Mouse (Mus musculus) embryonic facial prominence, embryonic 10.5 days (tissue): ENCODE results near the gene Srd5a3. TPM values are rescaled to one million over a fixed set of nuclear protein-coding genes. Genes with fewer than 3 reads are reported as not detected.
"Not testable (repeated sequence)": the region's sequence is repeated elsewhere in the genome, so short reads cannot be mapped to it uniquely, and the experiment has no call there.

Experiments
- DNase-seq: peaks from one replicate; pipeline ENCODE4 v3.0.0-alpha.2; 2017; ENCODE audit warnings: low spot score
- H3K27ac ChIP-seq: fragments of 300-500 bp; sonication (generic); replicated peaks from 2 replicates; pipeline ENCODE4 v1.5.1; 2016; ENCODE audit warnings: mild to moderate bottlenecking
- H3K27me3 ChIP-seq: fragments of 300-500 bp; sonication (generic); replicated peaks from 2 replicates; pipeline ENCODE4 v1.6.1; 2016; ENCODE audit warnings: low read depth, mild to moderate bottlenecking; ENCODE audit not compliant: poor library complexity, severe bottlenecking
- H3K36me3 ChIP-seq: fragments of 300-500 bp; sonication (generic); replicated peaks from 2 replicates; pipeline ENCODE4 v1.6.1; 2016; ENCODE audit warnings: mild to moderate bottlenecking, moderate library complexity
- H3K4me1 ChIP-seq: fragments of 300-500 bp; sonication (generic); 2 replicates; pipeline ENCODE4 v1.6.1; 2016
- H3K4me3 ChIP-seq: fragments of 300-500 bp; sonication (generic); 2 replicates; pipeline ENCODE4 v1.5.1; 2016; ENCODE audit warnings: mild to moderate bottlenecking, moderate library complexity
- H3K9me3 ChIP-seq: fragments of 300-500 bp; sonication (generic); 2 replicates; pipeline ENCODE4 v1.6.1; 2016; ENCODE audit warnings: mild to moderate bottlenecking
- WGBS: fragments of 180-500 bp; shearing (Covaris S2); methylation state at CpG from one replicate; pipeline ENCODE4 v1.1.7; 2016; 5-methylcytosine and 5-hydroxymethylcytosine counted together
- polyA plus RNA-seq: library from polyadenylated mRNA; unstranded; fragments of >200 nt; fragmentation: Nextera tagmentation; extraction: Ambion mirVana; gene quantifications from 2 replicates; pipeline ENCODE4 v1.2.1, GENCODE M21; 2016

Srd5a3 gene
- polyA plus RNA-seq = 25.1 and 26.2 TPM in 2 replicates

DNA sequence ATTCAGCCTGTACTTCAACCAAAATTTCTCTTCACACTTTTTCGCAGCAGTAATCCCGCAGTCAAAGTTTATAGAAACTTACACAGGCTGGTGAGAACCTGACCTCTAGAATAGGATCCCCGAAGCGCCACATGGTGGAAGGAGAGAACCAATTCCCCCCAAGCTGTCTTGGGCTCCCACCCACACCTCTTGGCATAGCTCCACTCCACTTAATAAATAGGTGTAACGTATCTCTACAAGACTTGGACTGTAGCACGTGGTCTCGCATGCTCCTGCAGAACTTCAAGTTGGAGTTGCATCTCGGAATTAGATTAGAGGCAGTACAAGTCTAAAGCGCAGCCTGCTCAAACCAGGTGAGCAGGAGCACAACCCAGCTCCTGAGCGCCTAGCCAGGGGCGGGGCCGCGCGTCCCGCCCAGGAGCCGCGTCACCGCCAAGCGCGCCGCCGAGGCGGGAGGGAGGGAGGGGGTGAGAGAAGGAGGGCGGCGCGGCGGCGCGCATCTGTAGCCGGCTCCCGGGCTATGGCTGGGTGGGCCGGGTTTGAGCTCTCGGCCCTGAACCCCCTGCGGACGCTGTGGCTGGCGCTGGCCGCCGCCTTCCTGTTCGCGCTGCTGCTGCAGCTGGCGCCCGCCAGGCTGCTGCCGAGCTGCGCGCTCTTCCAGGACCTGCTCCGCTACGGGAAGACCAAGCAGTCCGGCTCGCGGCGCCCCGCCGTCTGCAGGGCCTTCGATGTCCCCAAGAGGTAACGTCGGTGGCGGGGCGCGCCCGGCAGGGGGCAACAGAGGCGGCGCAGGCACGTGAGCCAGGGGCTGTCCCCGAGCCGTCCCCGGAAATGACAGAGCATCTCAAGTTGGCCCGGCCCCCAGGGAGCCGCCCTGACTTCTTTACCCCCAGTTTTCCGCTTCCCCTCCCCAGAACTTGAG is at the start of gene Srd5a3:
TSS of gene Srd5a3 (plus strand) at position 464 of the 922 bp plus-strand sequence.
- Histone ChIP-seq H3K27me3 (no peaks in the 10 kb centered on the region), H3K27ac (peak within 1 kb of the TSS; percentile 97), H3K4me1 (peaks cover 15% of the 10 kb centered on the region), H3K9me3 (no peaks in the 10 kb centered on the region), H3K4me3 (peak within 1 kb of the TSS; percentile 77), H3K36me3 (no peaks in the 10 kb centered on the region)
- WGBS = under 1% methylated on average over 69 of the region's 69 CpGs
- peak; percentile 96 for DNase-seq

DNA sequence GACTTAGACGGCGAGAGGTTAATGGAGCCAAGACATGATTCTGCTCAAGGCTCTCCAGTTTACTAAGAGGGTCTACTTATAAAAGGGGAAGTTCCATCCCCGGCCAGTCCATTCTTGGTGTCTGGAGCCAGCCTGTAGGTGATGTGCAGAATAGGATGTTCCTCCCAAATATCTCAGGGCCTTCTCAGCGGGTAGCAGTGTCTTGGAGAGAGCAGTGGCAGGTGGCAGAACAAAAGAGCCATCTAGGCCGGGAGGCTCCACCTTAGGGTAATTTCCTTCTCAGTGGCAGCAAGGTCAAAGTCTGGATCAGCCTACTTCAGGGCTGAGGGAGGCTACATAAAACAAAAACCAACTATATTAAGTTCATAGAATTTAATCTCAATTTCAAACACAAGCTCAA is 36.3 kb upstream of the Srd5a3 start:
- H3K4me3 ChIP-seq, DNase-seq, H3K36me3 ChIP-seq, H3K27ac ChIP-seq, H3K9me3 ChIP-seq, H3K4me1 ChIP-seq, H3K27me3 ChIP-seq: not testable (repeated sequence)
- WGBS = 81% methylated on average over 5 of the region's 5 CpGs

- no peak for DNase-seq
- H3K4me3 ChIP-seq = no peak overlapping the region
- no peak overlapping the region for H3K27ac ChIP-seq
- H3K36me3 ChIP-seq = no peaks in the 10 kb centered on the region
- H3K4me1 ChIP-seq = no peaks in the 10 kb centered on the region
- 82% methylated on average over 5 of the region's 5 CpGs for WGBS
- H3K27me3 ChIP-seq = no peaks in the 10 kb centered on the region
- no peaks in the 10 kb centered on the region for H3K9me3 ChIP-seq
Observed at GRCm38 (mm10) chr5:76107306-76107705, 32.8 kb upstream of the Srd5a3 start.

GRCm38 (mm10) chr5:76108496-76108895 is 31.6 kb upstream of the Srd5a3 start:
- no peaks in the 10 kb centered on the region for H3K4me1 ChIP-seq
- no peaks in the 10 kb centered on the region for H3K36me3 ChIP-seq
- H3K27ac ChIP-seq = no peak overlapping the region
- DNase-seq = no peak
- WGBS = 85% methylated on average over 3 of the region's 3 CpGs
- no peaks in the 10 kb centered on the region for H3K9me3 ChIP-seq
- no peaks in the 10 kb centered on the region for H3K27me3 ChIP-seq
- no peak overlapping the region for H3K4me3 ChIP-seq

- no peak for DNase-seq
- no peak overlapping the region for H3K4me3 ChIP-seq
- no peaks in the 10 kb centered on the region for H3K27me3 ChIP-seq
- H3K9me3 ChIP-seq = no peaks in the 10 kb centered on the region
- no peak overlapping the region for H3K27ac ChIP-seq
- no peaks in the 10 kb centered on the region for H3K4me1 ChIP-seq
- H3K36me3 ChIP-seq = no peaks in the 10 kb centered on the region
- 88% methylated on average over 3 of the region's 3 CpGs for WGBS
Observed at GRCm38 (mm10) chr5:76111173-76111572, 28.9 kb upstream of the Srd5a3 start.

GRCm38 (mm10) chr5:76112016-76112415 is 28.1 kb upstream of the Srd5a3 start:
- Histone ChIP-seq H3K4me1 (0 out of 2 replicates have a peak, but pooled peaks cover 4% of the 10 kb centered on the region), H3K4me3 (no peak overlapping the region), H3K36me3 (no peaks in the 10 kb centered on the region), H3K9me3 (no peaks in the 10 kb centered on the region), H3K27me3 (no peaks in the 10 kb centered on the region), H3K27ac (no peak overlapping the region)
- WGBS = 83% methylated on average over 4 of the region's 4 CpGs
- no peak for DNase-seq

DNA sequence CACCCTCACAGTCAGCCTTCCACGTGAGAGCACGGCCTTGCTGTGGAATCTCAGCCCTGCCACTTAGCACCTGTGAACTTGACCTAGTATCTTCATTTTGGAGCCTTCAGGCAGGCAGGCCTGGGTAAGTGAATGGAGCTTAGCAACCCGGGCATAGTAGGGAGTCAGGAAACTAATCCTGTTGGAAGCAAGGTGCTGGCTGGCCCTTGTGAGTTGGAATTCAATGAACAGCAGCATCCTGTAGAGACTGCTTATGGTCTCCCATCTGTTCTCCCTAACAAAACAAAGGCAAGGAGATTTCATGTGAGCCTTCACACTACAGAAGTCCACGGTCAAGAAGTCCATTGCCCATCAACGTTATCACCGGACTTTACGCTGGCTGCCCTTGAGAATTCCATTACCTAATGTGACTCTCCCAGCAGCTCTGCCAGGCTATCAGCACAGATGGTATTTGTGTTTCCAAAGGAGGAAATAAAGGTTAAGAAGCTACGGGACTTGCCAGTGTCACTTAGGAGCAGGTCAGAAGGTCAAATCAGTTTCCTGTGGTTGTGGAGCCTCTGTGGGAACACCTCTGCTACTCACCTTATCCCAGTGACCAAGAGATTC is 24.5 kb upstream of the Srd5a3 start:
- Histone ChIP-seq H3K4me1 (0 out of 2 replicates have a peak, but pooled peaks cover 4% of the 10 kb centered on the region), H3K27me3 (no peaks in the 10 kb centered on the region), H3K36me3 (no peaks in the 10 kb centered on the region), H3K4me3 (no peak overlapping the region), H3K27ac (no peak overlapping the region), H3K9me3 (no peaks in the 10 kb centered on the region)
- DNase-seq = no peak
- WGBS = 71% methylated on average over 8 of the region's 8 CpGs

GRCm38 (mm10) chr5:76118441-76118840 is 21.6 kb upstream of the Srd5a3 start:
- H3K4me1 ChIP-seq = 0 out of 2 replicates have a peak, but pooled peaks cover 4% of the 10 kb centered on the region
- no peaks in the 10 kb centered on the region for H3K27me3 ChIP-seq
- no peak overlapping the region for H3K27ac ChIP-seq
- DNase-seq = peak; percentile 70
- no peaks in the 10 kb centered on the region for H3K36me3 ChIP-seq
- WGBS = 36% methylated on average over 7 of the region's 7 CpGs
- H3K4me3 ChIP-seq = no peak overlapping the region
- no peaks in the 10 kb centered on the region; the same call in 1 of the 2 replicates for H3K9me3 ChIP-seq

DNA sequence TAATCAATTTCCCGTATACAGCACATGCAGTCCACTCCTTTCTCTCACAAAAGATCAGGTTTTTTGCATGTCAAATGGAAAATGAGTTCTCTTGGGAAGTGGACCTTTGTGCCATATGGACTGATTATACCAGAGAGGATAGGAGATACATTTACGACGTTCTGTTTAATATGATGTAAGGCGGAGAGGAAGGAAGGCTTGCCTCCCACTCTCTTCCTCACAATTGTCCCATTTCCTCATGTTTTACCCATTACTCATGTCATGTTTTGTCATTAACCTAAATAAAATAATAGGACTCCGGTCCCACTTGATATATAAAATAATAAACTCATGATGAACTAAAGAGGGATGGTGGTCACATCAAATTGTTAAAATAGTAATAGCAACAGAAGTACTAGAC is 19.4 kb upstream of the Srd5a3 start:
- Histone ChIP-seq H3K36me3 (no peaks in the 10 kb centered on the region), H3K4me3 (no peak overlapping the region), H3K27ac (no peak overlapping the region), H3K4me1 (0 out of 2 replicates have a peak, but pooled peaks cover 4% of the 10 kb centered on the region), H3K27me3 (no peaks in the 10 kb centered on the region), H3K9me3 (peaks cover 7% of the 10 kb centered on the region; the same call in 1 of the 2 replicates)
- no peak for DNase-seq
- WGBS = 87% methylated on average over 5 of the region's 5 CpGs

DNA sequence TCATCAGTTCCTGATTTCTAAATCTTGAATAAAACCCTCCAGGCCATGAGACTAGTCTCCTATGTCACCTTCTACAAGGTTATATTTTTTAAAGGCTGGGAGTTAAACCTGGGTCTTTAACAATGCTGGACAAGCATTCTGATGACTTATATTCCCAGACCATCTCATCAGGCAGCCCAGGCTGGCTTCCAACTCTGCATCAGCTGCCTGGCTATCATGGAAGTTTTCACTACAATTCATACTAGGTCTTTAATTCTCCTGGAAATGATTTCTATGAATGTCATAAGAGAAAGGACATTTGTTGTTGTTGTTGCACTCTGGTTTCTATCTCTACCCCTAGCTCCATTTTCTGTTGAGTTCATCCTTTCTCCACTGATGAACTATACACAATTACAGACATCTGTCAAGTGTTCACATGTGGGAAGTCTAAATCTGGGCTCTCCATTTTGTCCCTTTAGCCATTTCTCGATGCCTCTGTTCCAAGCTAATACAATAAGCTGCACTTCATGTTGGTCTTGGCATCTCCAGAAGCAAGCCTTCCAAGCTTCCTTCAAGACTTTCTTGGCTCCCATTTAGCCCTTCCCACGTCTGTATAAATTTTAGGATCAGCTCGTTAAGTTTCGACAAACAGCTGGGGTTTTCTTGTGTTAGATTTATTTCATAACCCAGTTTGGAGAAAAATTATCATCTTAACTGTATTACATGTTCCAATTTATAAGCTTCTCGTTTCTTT is 12.3 kb upstream of the Srd5a3 start:
- WGBS = 88% methylated on average over 5 of the region's 5 CpGs
- Histone ChIP-seq H3K36me3 (no peaks in the 10 kb centered on the region), H3K27ac (no peak overlapping the region)

GRCm38 (mm10) chr5:76130292-76130691 is 9.8 kb upstream of the Srd5a3 start:
- Histone ChIP-seq H3K36me3 (no peaks in the 10 kb centered on the region), H3K9me3 (no peaks in the 10 kb centered on the region), H3K4me3 (no peak overlapping the region), H3K27ac (no peak overlapping the region), H3K4me1 (no peaks in the 10 kb centered on the region), H3K27me3 (no peaks in the 10 kb centered on the region)
- WGBS = 62% methylated on average over 2 of the region's 2 CpGs
- DNase-seq = no peak

More for the DNA sequence above, 12.3 kb upstream of the Srd5a3 start:
- Histone ChIP-seq H3K9me3 (peaks cover 7% of the 10 kb centered on the region; the same call in 1 of the 2 replicates), H3K27me3 (no peaks in the 10 kb centered on the region), H3K4me1 (no peaks in the 10 kb centered on the region), H3K4me3 (no peak overlapping the region)
- no peak for DNase-seq

- no peak for DNase-seq
- Histone ChIP-seq H3K4me3 (no peak overlapping the region), H3K27ac (no peak overlapping the region), H3K27me3 (no peaks in the 10 kb centered on the region), H3K4me1 (no peaks in the 10 kb centered on the region), H3K9me3 (no peaks in the 10 kb centered on the region), H3K36me3 (no peaks in the 10 kb centered on the region)
- WGBS = 88% methylated on average over 4 of the region's 4 CpGs
Observed at GRCm38 (mm10) chr5:76131990-76132389, 8.1 kb upstream of the Srd5a3 start.
